Mouse (Mus musculus): ENCODE measurements around the gene Ift88. TPM values are rescaled to one million over a fixed set of nuclear protein-coding genes. Genes with fewer than 3 reads are reported as not detected.

The Ift88 gene
- polyA plus RNA-seq, 1 experiment from 2014 or later, result 6.3 TPM

GRCm38 (mm10) chr14:57547062-57547461, 123.2 kb downstream of the Ift88 start:
- no peaks in the 10 kb centered on the region for H3K27me3 ChIP-seq
- H3K4me1 ChIP-seq (replicated peaks), result peaks cover 7% of the 10 kb centered on the region
- H3K4me2 ChIP-seq, result no peak overlapping the region
- WGBS, result 71% methylated on average over 5 of the region's 5 CpGs
- no peaks in the 10 kb centered on the region for H3K9me3 ChIP-seq (replicated peaks)
- no peak overlapping the region for H3K4me3 ChIP-seq
- ATAC-seq (replicated peaks; ENCODE audit: insufficient number of reproducible peaks, insufficient read depth, low FRiP score, low read depth), result no peak
- H3K27ac ChIP-seq, result no peak overlapping the region
- H3K9ac ChIP-seq, result no peak overlapping the region
- H3K36me3 ChIP-seq, result no peaks in the 10 kb centered on the region

GRCm38 (mm10) chr14:57552945-57553344, 129.1 kb downstream of the Ift88 start:
- Histone ChIP-seq H3K4me3 (no peak overlapping the region), H3K4me2 (no peak overlapping the region), H3K9ac (no peak overlapping the region), H3K36me3 (no peaks in the 10 kb centered on the region), H3K9me3 (replicated peaks) (no peaks in the 10 kb centered on the region), H3K27ac (no peak overlapping the region), H3K27me3 (no peaks in the 10 kb centered on the region), H3K4me1 (replicated peaks) (no peaks in the 10 kb centered on the region)
- ATAC-seq (replicated peaks; ENCODE audit: insufficient number of reproducible peaks, insufficient read depth, low FRiP score, low read depth), result no peak

GRCm38 (mm10) chr14:57554434-57554833, 130.6 kb downstream of the Ift88 start:
- Histone ChIP-seq H3K36me3 (no peaks in the 10 kb centered on the region), H3K27ac (no peak overlapping the region), H3K9ac (no peak overlapping the region), H3K27me3 (no peaks in the 10 kb centered on the region), H3K4me2 (no peak overlapping the region), H3K4me3 (no peak overlapping the region), H3K9me3 (replicated peaks) (no peaks in the 10 kb centered on the region), H3K4me1 (replicated peaks) (no peaks in the 10 kb centered on the region)
- no peak for ATAC-seq (replicated peaks; ENCODE audit: insufficient number of reproducible peaks, insufficient read depth, low FRiP score, low read depth)
- WGBS, result 83% methylated on average over 5 of the region's 5 CpGs

- no peak overlapping the region for H3K9ac ChIP-seq
- no peak overlapping the region for H3K27ac ChIP-seq
- WGBS, result 81% methylated on average over 7 of the region's 7 CpGs
- H3K9me3 ChIP-seq (replicated peaks), result no peaks in the 10 kb centered on the region
- H3K4me1 ChIP-seq (replicated peaks), result no peaks in the 10 kb centered on the region
- H3K27me3 ChIP-seq, result no peaks in the 10 kb centered on the region
- H3K36me3 ChIP-seq, result no peaks in the 10 kb centered on the region
- H3K4me3 ChIP-seq, result no peak overlapping the region
- no peak for ATAC-seq (replicated peaks; ENCODE audit: insufficient number of reproducible peaks, insufficient read depth, low FRiP score, low read depth)
- H3K4me2 ChIP-seq, result no peak overlapping the region
Observed at GRCm38 (mm10) chr14:57555471-57556070, 131.7 kb downstream of the Ift88 start.

GRCm38 (mm10) chr14:57556922-57557321, 133.1 kb downstream of the Ift88 start:
- H3K9me3 ChIP-seq (replicated peaks), result no peaks in the 10 kb centered on the region
- ATAC-seq (replicated peaks; ENCODE audit: insufficient number of reproducible peaks, insufficient read depth, low FRiP score, low read depth), result no peak
- H3K4me1 ChIP-seq (replicated peaks), result no peaks in the 10 kb centered on the region
- H3K27ac ChIP-seq, result no peak overlapping the region
- no peaks in the 10 kb centered on the region for H3K36me3 ChIP-seq
- no peaks in the 10 kb centered on the region for H3K27me3 ChIP-seq
- no peak overlapping the region for H3K4me3 ChIP-seq
- WGBS, result 75% methylated on average over 1 of the region's 1 CpGs
- H3K4me2 ChIP-seq, result no peak overlapping the region
- no peak overlapping the region for H3K9ac ChIP-seq

GRCm38 (mm10) chr14:57565626-57566025, 141.8 kb downstream of the Ift88 start:
- no peak overlapping the region for H3K9ac ChIP-seq
- peaks cover 2% of the 10 kb centered on the region; the same call in 1 of the 2 replicates for H3K4me1 ChIP-seq (replicated peaks)
- no peak overlapping the region for H3K4me3 ChIP-seq
- H3K4me2 ChIP-seq, result no peak overlapping the region
- no peaks in the 10 kb centered on the region for H3K36me3 ChIP-seq
- 89% methylated on average over 6 of the region's 6 CpGs for WGBS
- H3K9me3 ChIP-seq (replicated peaks), result no peaks in the 10 kb centered on the region
- no peak for ATAC-seq (replicated peaks; ENCODE audit: insufficient number of reproducible peaks, insufficient read depth, low FRiP score, low read depth)
- no peak overlapping the region for H3K27ac ChIP-seq
- H3K27me3 ChIP-seq, result no peaks in the 10 kb centered on the region

Other genes with a start within 250 kb of the Ift88 start
- 10.8 and 20.0 TPM in 2 replicates for gene Cryl1, start 25.5 kb upstream of the Ift88 start, polyA plus RNA-seq (2015; fragmentation: Nextera tagmentation; extraction: Ambion mirVana)
- 2.1 and 2.9 TPM in 2 replicates for gene Il17d, start 100.7 kb downstream of the Ift88 start, polyA plus RNA-seq (2015; fragmentation: Nextera tagmentation; extraction: Ambion mirVana)
- 63.3 and 69.0 TPM in 2 replicates for gene Eef1akmt1, start 147.6 kb downstream of the Ift88 start, polyA plus RNA-seq (2015; fragmentation: Nextera tagmentation; extraction: Ambion mirVana)
- 11.1 and 12.6 TPM in 2 replicates for gene Xpo4, start 241.4 kb downstream of the Ift88 start, polyA plus RNA-seq (2015; fragmentation: Nextera tagmentation; extraction: Ambion mirVana)